Mouse (Mus musculus) layer of hippocampus, adult 8-10 months (tissue): ENCODE measurements around the gene Apobec1. TPM values are rescaled to one million over a fixed set of nuclear protein-coding genes. Genes with fewer than 3 reads are reported as not detected.
"Not testable (repeated sequence)": the region's sequence is repeated elsewhere in the genome, so short reads cannot be mapped to it uniquely, and the experiment has no call there.

ENCODE experiments used
- DNase-seq, 2 experiments: peaks; one replicate each; pipeline ENCODE4 v3.0.0; 2022; ENCODE audit warnings: low spot score in 2 of 2
- total RNA-seq, 4 experiments: library from RNA; stranded (reverse); gene quantifications; 2 replicates each; pipeline ENCODE4 v1.2.4; 2022

Gene Apobec1
- 10 to 100 TPM in 1 of 4 experiments, 1 to 10 TPM in 3; 2.1 to 11.1 (median 4.4) TPM for total RNA-seq

DNA sequence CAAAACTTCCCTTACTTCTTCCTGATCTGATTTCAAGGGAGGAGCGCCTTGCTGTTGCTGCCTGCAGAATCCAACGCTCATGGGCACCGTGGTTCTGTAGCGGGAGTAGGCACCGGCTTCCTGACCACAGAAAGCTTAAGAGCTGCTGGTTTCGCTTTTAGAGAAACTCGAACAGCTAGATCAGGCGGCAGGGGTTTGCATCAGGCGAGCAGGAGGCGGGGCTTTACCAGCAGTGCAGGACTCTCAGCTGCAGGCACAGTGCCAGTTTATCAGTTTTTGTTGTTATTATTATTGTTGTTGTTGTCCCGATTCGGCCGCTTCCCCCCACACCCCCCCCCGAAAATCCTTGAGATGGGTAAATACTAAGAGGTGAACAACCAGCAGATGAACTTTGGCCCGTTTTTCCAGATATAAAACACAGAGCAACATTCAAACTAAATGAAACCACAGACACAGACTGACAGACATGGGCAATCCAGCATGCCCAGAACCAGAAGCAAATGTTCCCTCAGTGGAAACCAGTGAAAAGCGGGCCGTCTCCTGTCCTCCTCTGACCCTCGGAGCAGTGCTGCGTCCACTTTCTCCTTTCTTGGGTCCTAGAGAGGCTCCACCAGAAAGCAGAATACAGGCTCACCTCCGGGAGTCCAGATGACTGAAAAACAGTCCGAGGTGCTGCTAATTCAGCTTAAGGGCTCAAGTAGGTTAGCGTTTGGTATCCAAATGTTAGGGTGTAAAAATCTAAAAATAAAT, at the start of gene Apobec1:
Gene Apobec1, minus strand, starts transcription at position 203 of the 750 bp plus-strand sequence.
- peak; percentile 6 to 19 for DNase-seq

GRCm38 (mm10) chr6:122650398-122650980, 48.2 kb upstream of the Apobec1 start:
- no peak for DNase-seq

DNA sequence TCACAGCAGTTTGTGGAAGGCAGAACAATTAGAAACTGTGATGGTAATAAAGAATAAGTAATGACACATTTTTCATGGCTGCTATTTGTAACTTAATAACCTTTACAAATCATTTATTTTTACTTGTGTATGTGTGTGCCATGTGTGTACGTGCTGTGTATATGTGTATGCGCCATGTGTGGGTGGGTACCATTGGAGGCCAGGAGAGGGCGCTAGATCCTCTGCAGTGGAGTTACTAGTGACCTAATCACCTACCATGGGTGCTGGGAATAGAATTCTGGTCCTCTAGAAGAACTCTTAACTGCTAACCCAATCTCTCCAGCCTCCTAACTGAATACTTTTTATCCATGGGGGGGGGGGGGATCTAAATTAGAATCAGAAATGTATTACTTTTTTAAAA, 47.7 kb upstream of the Apobec1 start:
- no peak for DNase-seq

DNA sequence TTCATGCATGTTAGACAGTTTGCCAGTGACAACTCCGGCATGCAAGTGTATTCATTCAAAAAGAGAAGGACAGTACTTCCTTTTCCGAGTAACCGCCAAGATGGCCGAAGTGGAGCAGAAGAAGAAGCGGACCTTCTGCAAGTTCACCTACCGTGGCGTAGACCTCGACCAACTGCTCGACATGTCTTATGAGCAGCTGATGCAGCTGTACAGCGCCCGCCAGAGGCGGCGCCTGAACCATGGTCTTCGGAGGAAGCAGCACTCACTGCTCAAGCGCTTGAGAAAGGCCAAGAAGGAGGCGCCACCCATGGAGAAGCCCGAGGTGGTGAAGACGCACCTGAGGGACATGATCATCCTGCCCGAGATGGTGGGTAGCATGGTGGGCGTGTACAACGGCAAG, 42.0 kb upstream of the Apobec1 start:
- DNase-seq: not testable (repeated sequence)

- not testable (repeated sequence) for DNase-seq
Measured at GRCm38 (mm10) chr6:122637566-122637965, 35.3 kb upstream of the Apobec1 start.

DNA sequence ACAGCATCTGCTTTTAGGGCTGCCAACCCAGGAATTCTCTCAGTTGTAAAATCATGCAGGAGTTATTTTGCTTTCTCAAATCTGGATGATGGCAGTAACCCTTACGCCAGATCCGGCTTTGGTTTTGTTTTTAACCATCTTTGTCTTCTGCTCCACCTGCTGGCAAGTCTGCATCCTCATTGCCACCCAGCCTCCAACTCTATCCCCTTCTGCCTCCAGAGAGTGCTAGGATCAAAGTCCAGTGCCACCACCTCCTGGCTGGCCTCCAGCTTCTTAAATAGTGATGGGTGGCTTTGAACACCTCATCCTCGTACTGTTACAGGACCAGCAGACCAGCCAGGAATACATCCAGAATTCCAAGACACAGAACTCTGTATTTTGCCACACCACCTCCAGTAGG, 34.4 kb upstream of the Apobec1 start:
- DNase-seq: no peak

- DNase-seq: no peak
Measured at GRCm38 (mm10) chr6:122635315-122635714, 33.1 kb upstream of the Apobec1 start.

- DNase-seq: no peak
Measured at GRCm38 (mm10) chr6:122633411-122633810, 31.2 kb upstream of the Apobec1 start.

GRCm38 (mm10) chr6:122627469-122628108, 25.3 kb upstream of the Apobec1 start:
- DNase-seq: no peak

DNA sequence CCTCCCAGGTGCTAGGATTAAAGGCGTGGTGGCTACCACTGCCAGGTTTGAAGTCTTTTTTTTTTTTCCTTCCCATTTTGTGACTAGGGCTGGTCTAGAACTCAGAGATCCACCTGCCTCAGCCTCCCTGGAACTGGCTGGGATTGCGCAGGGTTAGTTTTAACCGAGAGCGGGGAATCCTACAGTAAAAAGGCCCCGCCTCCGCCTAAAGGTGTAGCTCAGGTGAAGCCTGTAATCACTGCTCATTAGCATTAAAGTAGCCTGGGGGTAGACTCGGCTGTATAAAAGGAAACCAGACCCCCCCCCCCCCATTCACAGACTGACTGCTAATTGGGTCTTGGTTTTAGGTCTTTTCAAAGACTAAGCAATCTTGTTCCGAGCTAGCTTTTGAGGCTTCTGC, 23.9 kb upstream of the Apobec1 start, which contains the start of gene Dppa3:
Gene Dppa3, plus strand, starts transcription at position 301 of the 400 bp plus-strand sequence.
- DNase-seq: no peak

- DNase-seq: no peak
Measured at GRCm38 (mm10) chr6:122625156-122625555, 22.9 kb upstream of the Apobec1 start.

GRCm38 (mm10) chr6:122624480-122624879, 22.2 kb upstream of the Apobec1 start:
- DNase-seq: no peak

- DNase-seq: no peak
Measured at GRCm38 (mm10) chr6:122621066-122621465, 18.8 kb upstream of the Apobec1 start.

- DNase-seq: no peak
Measured at GRCm38 (mm10) chr6:122616022-122616421, 13.8 kb upstream of the Apobec1 start.

DNA sequence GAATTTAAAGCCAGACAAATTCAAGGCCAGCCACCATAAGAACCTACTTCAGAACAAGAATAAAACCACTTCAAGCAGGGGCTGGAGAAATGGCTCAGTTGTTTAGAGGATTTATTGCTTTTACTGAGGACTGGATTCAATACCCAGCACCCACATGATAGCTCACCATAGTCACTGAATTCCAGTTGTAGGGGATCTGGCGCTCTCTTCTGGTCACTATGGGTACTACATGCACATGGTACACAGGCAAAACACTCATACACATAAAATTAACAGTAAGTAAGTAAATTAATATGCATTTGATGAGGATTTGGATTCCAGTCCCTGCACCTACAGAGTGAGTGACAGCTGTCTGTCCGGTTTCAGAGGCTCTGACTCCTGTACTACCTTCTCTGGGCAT, 11.8 kb upstream of the Apobec1 start:
- no peak for DNase-seq

GRCm38 (mm10) chr6:122612426-122612825, 10.2 kb upstream of the Apobec1 start:
- no peak for DNase-seq

- DNase-seq: no peak
Measured at GRCm38 (mm10) chr6:122609771-122610170, 7.5 kb upstream of the Apobec1 start, which contains the start of gene Gdf3. Gene Gdf3 (minus strand): TSS chr6:122610087.

GRCm38 (mm10) chr6:122609377-122609728, 7.1 kb upstream of the Apobec1 start:
- no peak for DNase-seq

- no peak for DNase-seq
Measured at GRCm38 (mm10) chr6:122608434-122609376, 6.5 kb upstream of the Apobec1 start.

GRCm38 (mm10) chr6:122607700-122608099, 5.5 kb upstream of the Apobec1 start:
- DNase-seq: no peak

DNA sequence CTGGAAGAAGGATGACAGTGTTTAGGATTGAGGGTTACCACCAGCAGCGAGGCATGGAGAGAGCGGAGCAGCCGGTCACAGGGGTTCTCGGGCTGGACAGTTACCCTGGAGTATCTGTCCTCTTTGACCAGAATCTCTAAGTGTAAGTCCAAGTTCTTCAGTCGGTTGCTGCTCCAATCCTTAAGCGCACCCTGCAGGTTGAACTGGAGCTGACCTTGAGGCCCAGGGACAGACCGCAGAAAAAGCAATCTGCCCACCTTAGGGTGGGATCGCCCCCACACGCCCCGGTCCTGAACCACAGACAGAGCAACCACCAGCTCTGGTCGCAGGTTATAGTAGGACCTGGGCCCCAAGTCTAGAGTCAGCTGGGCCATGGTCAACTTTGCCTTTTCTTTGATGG, 4.4 kb upstream of the Apobec1 start:
- DNase-seq: no peak
